Mouse (Mus musculus) CD4-positive naive resting alpha-beta T cell, adult 76 days (primary cell): ENCODE measurements around the gene 3110082J24Rik. TPM values are rescaled to one million over a fixed set of nuclear protein-coding genes. Genes with fewer than 3 reads are reported as not detected.

Experiments
- total RNA-seq: library from RNA; stranded (reverse); gene quantifications from one replicate; pipeline ENCODE4 v1.2.4, GENCODE M21; 2023

The 3110082J24Rik gene
- not detected for total RNA-seq

GRCm38 (mm10) chr5:30105668-30106300 is at the start of gene 3110082J24Rik:
TSS of gene 3110082J24Rik (minus strand) at chr5:30106086.

GRCm38 (mm10) chr5:30154474-30155394 is 48.8 kb upstream of the 3110082J24Rik start, which contains the start of the genes Hadha and Hadhb:
TSS of gene Hadha (minus strand) at chr5:30155162.
TSS of gene Hadhb (plus strand) at chr5:30155248.

GRCm38 (mm10) chr5:30104841-30105667 is 832 bp downstream of the 3110082J24Rik start, which contains the start of gene Garem2:
TSS of gene Garem2 (plus strand) at chr5:30105161.

GRCm38 (mm10) chr5:30072825-30073821 is 32.8 kb downstream of the 3110082J24Rik start, which contains the start of gene Tyms:
TSS of gene Tyms (minus strand) at chr5:30073617.

Other genes starting within 250 kb of the 3110082J24Rik start
- gene Il6, start 93.0 kb downstream of the 3110082J24Rik start, total RNA-seq: 0.38 TPM
- gene Tyms, start 32.5 kb downstream of the 3110082J24Rik start, total RNA-seq: 6.9 TPM
- not detected for gene Garem2, start 925 bp downstream of the 3110082J24Rik start, total RNA-seq
- gene Hadha, start 49.1 kb upstream of the 3110082J24Rik start, total RNA-seq: 94.6 TPM
- 133 TPM for gene Hadhb, start 49.2 kb upstream of the 3110082J24Rik start, total RNA-seq
- not detected for gene Adgrf3, start 99.6 kb upstream of the 3110082J24Rik start, total RNA-seq
- 19.1 TPM for gene Selenoi, start 126.5 kb upstream of the 3110082J24Rik start, total RNA-seq
- 10.7 TPM for gene Drc1, start 175.3 kb upstream of the 3110082J24Rik start, total RNA-seq